Mouse (Mus musculus) embryonic facial prominence, embryonic 13.5 days (tissue): ENCODE measurements at regions not wholly inside any gene's neighbourhood (a gene's known extent, or its start where the extent isn't known, plus 50 kb on each side); places are given as distances from the start of the nearest gene placed in this dataset.
A peak's percentile ranks its signal among the peaks of the same experiment; 100 is the strongest.
"Not testable (repeated sequence)": the region's sequence is repeated elsewhere in the genome, so short reads cannot be mapped to it uniquely, and the experiment has no call there.

Experiments
- ATAC-seq: fragments of 200-750 bp; cut with Nextera tagmentation; 2 replicates; pipeline ENCODE4 v1.8.0; 2017; ENCODE audit warnings: low read depth; ENCODE audit not compliant: insufficient number of reproducible peaks, insufficient read depth, low FRiP score, low TSS enrichment
- H3K27ac ChIP-seq: fragments of 300-500 bp; sonication (generic); 2 replicates; pipeline ENCODE4 v1.5.1; 2015; ENCODE audit warnings: moderate library complexity, mild to moderate bottlenecking, inconsistent platforms
- H3K27me3 ChIP-seq: fragments of 300-500 bp; sonication (generic); 2 replicates; pipeline ENCODE4 v1.6.1; 2015; ENCODE audit warnings: mild to moderate bottlenecking, inconsistent platforms
- H3K36me3 ChIP-seq: fragments of 300-500 bp; sonication (generic); 2 replicates; pipeline ENCODE4 v1.6.1; 2015; ENCODE audit warnings: mild to moderate bottlenecking, inconsistent platforms
- H3K4me1 ChIP-seq: fragments of 300-500 bp; sonication (generic); 2 replicates; pipeline ENCODE4 v1.6.1; 2015; ENCODE audit warnings: inconsistent platforms
- H3K4me2 ChIP-seq: fragments of 300-500 bp; sonication (generic); 2 replicates; pipeline ENCODE4 v1.6.1; 2015; ENCODE audit warnings: moderate library complexity, mild to moderate bottlenecking, inconsistent platforms
- H3K4me3 ChIP-seq: fragments of 300-500 bp; sonication (generic); 2 replicates; pipeline ENCODE4 v1.5.1; 2015; ENCODE audit warnings: mild to moderate bottlenecking, inconsistent platforms
- H3K9ac ChIP-seq: fragments of 300-500 bp; sonication (generic); 2 replicates; pipeline ENCODE4 v1.6.1; 2015; ENCODE audit warnings: mild to moderate bottlenecking, inconsistent platforms
- H3K9me3 ChIP-seq: fragments of 300-500 bp; sonication (generic); 2 replicates; pipeline ENCODE4 v1.6.1; 2016; ENCODE audit warnings: inconsistent platforms
- WGBS: fragments of 180-500 bp; shearing (Covaris S2); methylation state at CpG from one replicate; pipeline ENCODE4 v1.1.7; 2015; ENCODE audit warnings: mixed read lengths; 5-methylcytosine and 5-hydroxymethylcytosine counted together

DNA sequence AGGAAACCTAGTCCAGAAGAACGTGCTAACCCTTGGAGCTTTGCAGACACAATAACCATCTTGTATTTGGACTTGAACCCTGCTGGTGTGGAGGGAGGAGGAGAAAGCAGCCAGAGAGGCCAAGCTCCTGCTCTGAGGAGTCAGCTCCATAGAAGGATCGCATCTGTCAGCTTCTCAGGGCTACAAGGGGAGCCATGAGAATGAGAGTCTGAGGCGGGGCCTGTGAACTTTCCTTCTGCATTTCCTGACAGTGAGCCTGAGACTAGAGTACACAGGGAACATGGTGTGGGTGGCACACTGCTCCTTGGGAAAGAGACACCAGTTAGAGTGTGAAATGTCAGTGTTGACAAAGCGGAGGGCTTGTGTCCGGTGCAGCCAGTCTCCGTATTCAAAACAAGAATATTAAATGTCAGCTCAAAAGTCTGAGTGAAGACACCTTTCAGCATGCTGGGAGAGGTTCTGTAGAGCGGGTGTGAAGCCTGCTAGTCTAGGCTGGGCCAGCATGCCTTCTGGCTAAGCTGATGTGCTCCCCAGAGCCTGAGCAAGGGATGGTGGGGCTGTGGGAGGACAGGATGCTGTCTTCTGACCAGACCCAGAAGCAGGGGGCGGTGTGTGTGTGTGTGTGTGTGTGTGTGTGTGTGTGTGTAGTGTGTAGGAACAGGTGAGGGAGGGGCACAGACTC lies 198.5 kb downstream of the Adgrd1 start:
- not testable (repeated sequence) for H3K9ac ChIP-seq, H3K27ac ChIP-seq, ATAC-seq, H3K27me3 ChIP-seq, H3K4me3 ChIP-seq, H3K36me3 ChIP-seq, H3K9me3 ChIP-seq, H3K4me2 ChIP-seq
- WGBS: 66% methylated on average over 8 of the region's 8 CpGs
- peaks cover 12% of the 10 kb centered on the region; the same call in 1 of the 2 replicates for H3K4me1 ChIP-seq

DNA sequence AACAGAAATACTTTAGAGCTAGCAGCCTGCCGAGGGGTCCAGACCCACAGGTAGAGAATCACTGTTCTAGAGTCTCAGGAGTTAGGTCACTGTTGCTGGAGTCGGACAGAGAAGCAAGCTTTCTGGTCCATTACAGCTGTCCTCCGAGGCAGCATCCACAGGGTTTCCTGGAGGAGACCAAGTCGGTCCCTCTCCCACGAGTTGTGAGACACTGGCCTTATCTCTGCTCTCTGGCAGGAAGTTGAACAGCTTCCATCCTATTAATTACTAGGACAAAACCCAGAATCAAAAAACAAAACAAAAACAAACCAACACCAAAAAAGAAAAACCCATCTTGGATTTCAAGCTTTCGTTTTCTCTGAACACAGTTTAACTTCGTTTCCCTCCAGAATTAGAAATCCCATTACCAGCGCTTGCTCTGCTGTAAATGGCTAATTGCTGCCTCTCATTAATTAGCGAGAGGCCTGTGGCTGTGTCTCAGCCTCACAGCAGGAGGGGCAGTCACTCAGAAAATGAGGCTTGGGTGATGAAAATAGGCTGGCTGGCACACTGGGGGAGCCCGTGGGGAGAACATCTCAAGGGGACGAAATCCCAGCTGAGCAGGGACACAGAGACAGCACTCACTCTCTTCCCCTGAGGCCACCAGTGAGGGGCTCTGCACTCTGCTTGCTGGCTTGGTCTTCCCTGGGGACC lies 201.3 kb downstream of the Adgrd1 start:
- 29% methylated on average over 11 of the region's 11 CpGs for WGBS

GRCm38 (mm10) chr5:129298646-129299455 lies 202.2 kb upstream of the Sfswap start:
- no peaks in the 10 kb centered on the region for H3K9me3 ChIP-seq
- H3K9ac ChIP-seq: no peak overlapping the region
- H3K27me3 ChIP-seq: no peaks in the 10 kb centered on the region
- ATAC-seq: 0 out of 2 replicates have a peak, but pooled peaks have one; percentile 39
- WGBS: 14% methylated on average over 11 of the region's 11 CpGs
- no peak overlapping the region for H3K4me2 ChIP-seq
- no peak overlapping the region for H3K27ac ChIP-seq
- H3K36me3 ChIP-seq: no peaks in the 10 kb centered on the region
- H3K4me1 ChIP-seq: peaks cover 8% of the 10 kb centered on the region; the same call in 1 of the 2 replicates
- H3K4me3 ChIP-seq: no peak overlapping the region

More for the DNA sequence above, 201.3 kb downstream of the Adgrd1 start:
- Histone ChIP-seq H3K36me3 (no peaks in the 10 kb centered on the region), H3K27ac (no peak overlapping the region), H3K4me3 (no peak overlapping the region), H3K4me1 (peaks cover 10% of the 10 kb centered on the region; the same call in 1 of the 2 replicates), H3K9ac (no peak overlapping the region), H3K4me2 (no peak overlapping the region), H3K27me3 (no peaks in the 10 kb centered on the region), H3K9me3 (no peaks in the 10 kb centered on the region)
- no peak for ATAC-seq

DNA sequence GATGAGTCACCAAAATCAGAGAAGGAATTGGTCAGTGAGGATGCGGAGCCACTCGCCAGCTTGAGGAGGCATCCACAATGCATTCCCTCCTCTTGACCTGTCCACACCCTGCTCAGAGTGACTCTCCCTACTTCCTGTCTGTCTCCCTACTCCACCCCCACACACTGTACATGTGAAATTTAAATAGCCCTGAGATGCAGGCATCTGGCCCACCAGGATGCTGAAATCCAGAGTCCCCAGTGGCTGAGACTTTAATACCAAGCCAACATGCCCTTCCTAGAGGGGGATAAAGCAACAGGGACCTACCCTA lies 201.6 kb upstream of the Sfswap start:
- ATAC-seq: 0 out of 2 replicates have a peak, but pooled peaks have one; percentile 29
- Histone ChIP-seq H3K4me2 (no peak overlapping the region), H3K9ac (no peak overlapping the region), H3K9me3 (no peaks in the 10 kb centered on the region), H3K4me1 (peaks cover 8% of the 10 kb centered on the region; the same call in 1 of the 2 replicates), H3K27ac (no peak overlapping the region), H3K36me3 (no peaks in the 10 kb centered on the region), H3K27me3 (no peaks in the 10 kb centered on the region), H3K4me3 (no peak overlapping the region)
- 31% methylated on average over 2 of the region's 2 CpGs for WGBS

DNA sequence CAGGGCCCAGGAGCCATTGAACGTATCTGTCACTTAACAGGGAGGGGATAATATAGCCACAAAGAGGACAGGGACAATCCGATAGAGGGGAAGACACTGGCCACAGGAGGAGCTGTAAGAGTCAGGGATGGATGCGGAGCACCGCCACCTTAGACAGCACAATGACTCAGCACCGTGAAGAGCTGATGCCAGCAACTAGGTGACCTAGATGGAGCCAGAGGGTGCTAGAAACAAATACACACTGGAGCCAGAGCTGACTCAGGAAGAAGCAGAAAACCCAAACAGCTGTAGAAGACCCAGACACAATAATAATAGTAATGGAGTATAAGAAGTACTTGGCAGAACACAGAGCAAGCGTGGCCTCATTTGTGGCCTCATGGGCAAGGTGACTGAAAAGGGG lies 200.6 kb upstream of the Sfswap start:
- Histone ChIP-seq H3K4me2 (no peak overlapping the region), H3K4me3 (no peak overlapping the region), H3K4me1 (peaks cover 8% of the 10 kb centered on the region; the same call in 1 of the 2 replicates), H3K36me3 (no peaks in the 10 kb centered on the region), H3K27ac (no peak overlapping the region), H3K9ac (no peak overlapping the region), H3K9me3 (no peaks in the 10 kb centered on the region), H3K27me3 (no peaks in the 10 kb centered on the region)
- ATAC-seq: no peak
- 90% methylated on average over 6 of the region's 6 CpGs for WGBS

GRCm38 (mm10) chr5:129315626-129316025 lies 185.4 kb upstream of the Sfswap start:
- WGBS: 60% methylated on average over 9 of the region's 9 CpGs
- Histone ChIP-seq H3K9me3 (no peaks in the 10 kb centered on the region), H3K9ac (no peak overlapping the region), H3K4me3 (no peak overlapping the region), H3K27me3 (no peaks in the 10 kb centered on the region), H3K4me1 (peaks cover 4% of the 10 kb centered on the region; the same call in 1 of the 2 replicates), H3K36me3 (no peaks in the 10 kb centered on the region), H3K4me2 (no peak overlapping the region), H3K27ac (no peak overlapping the region)
- no peak for ATAC-seq

DNA sequence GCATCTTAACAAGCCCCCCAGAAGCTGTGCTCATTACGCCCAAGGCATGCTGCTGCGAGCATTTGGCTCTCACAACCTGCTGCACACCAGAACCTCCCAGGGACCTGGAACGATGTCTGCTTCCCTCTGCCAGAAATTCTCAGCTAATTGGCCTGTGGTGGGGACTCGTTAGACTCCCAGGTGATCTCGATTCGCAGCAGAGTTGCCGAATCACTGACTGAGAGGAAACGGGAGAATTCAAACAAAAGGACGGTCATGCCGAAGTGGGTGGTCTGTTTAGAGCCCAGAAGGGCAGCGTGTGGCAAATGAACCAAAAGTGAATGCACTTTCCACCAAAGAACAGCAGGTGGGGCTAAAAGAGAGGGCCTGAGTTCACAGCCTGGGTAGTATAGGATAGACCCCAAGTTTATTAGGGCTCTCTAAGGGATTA lies 169.9 kb upstream of the Sfswap start:
- no peak overlapping the region for H3K4me2 ChIP-seq
- no peaks in the 10 kb centered on the region for H3K27me3 ChIP-seq
- 16% methylated on average over 11 of the region's 11 CpGs for WGBS
- H3K4me3 ChIP-seq: no peak overlapping the region
- H3K9ac ChIP-seq: no peak overlapping the region
- no peaks in the 10 kb centered on the region for H3K4me1 ChIP-seq
- H3K36me3 ChIP-seq: no peaks in the 10 kb centered on the region
- H3K9me3 ChIP-seq: no peaks in the 10 kb centered on the region
- no peak for ATAC-seq
- no peak overlapping the region for H3K27ac ChIP-seq

GRCm38 (mm10) chr5:129332014-129332413 lies 169.0 kb upstream of the Sfswap start:
- no peak for ATAC-seq
- 95% methylated on average over 3 of the region's 3 CpGs for WGBS

DNA sequence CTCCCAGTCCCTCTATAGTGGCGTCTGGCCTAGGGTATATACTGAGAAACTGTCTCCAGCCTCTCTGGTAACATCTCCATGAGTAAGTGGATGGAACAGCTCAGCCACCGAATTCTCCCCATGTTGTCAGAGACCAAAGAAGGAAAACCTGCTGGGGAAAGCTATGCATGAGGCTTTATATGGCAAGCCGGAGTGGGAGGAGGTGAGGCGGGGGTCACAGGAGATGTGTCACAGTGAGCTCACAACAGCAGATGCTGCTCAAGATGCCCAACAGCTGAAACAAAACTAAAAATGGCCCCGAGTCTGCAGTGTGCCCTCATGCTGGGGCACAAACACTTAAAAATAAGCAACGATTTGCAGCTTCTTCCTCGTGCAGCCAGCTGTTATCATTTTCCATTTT lies 162.5 kb upstream of the Sfswap start:
- Histone ChIP-seq H3K9ac (no peak overlapping the region), H3K4me1 (no peaks in the 10 kb centered on the region), H3K9me3 (no peaks in the 10 kb centered on the region), H3K4me2 (no peak overlapping the region), H3K27me3 (no peaks in the 10 kb centered on the region), H3K36me3 (no peaks in the 10 kb centered on the region), H3K4me3 (no peak overlapping the region), H3K27ac (no peak overlapping the region)
- WGBS: 47% methylated on average over 7 of the region's 7 CpGs
- ATAC-seq: no peak

More at GRCm38 (mm10) chr5:129332014-129332413, 169.0 kb upstream of the Sfswap start:
- no peak overlapping the region for H3K9ac ChIP-seq
- no peaks in the 10 kb centered on the region for H3K36me3 ChIP-seq
- no peak overlapping the region for H3K4me2 ChIP-seq
- no peak overlapping the region for H3K4me3 ChIP-seq
- no peak overlapping the region for H3K27ac ChIP-seq
- H3K9me3 ChIP-seq: no peaks in the 10 kb centered on the region
- no peaks in the 10 kb centered on the region for H3K4me1 ChIP-seq
- no peaks in the 10 kb centered on the region for H3K27me3 ChIP-seq

- Histone ChIP-seq H3K4me3 (no peak overlapping the region), H3K27me3 (no peaks in the 10 kb centered on the region), H3K9me3 (no peaks in the 10 kb centered on the region), H3K4me2 (no peak overlapping the region), H3K36me3 (no peaks in the 10 kb centered on the region), H3K4me1 (no peaks in the 10 kb centered on the region), H3K27ac (no peak overlapping the region), H3K9ac (no peak overlapping the region)
- ATAC-seq: no peak
- 91% methylated on average over 12 of the region's 12 CpGs for WGBS
Observed at GRCm38 (mm10) chr5:129344038-129344437, 157.0 kb upstream of the Sfswap start.

GRCm38 (mm10) chr5:129350024-129350423 lies 151.0 kb upstream of the Sfswap start:
- Histone ChIP-seq H3K4me1 (no peaks in the 10 kb centered on the region), H3K27me3 (no peaks in the 10 kb centered on the region), H3K27ac (no peak overlapping the region), H3K36me3 (no peaks in the 10 kb centered on the region), H3K9me3 (no peaks in the 10 kb centered on the region), H3K9ac (no peak overlapping the region), H3K4me3 (no peak overlapping the region), H3K4me2 (no peak overlapping the region)
- no peak for ATAC-seq
- 57% methylated on average over 12 of the region's 12 CpGs for WGBS
